Mouse (Mus musculus): Measurements from ENCODE around the gene Nme9.

The Nme9 gene

GRCm38 (mm10) chr9:99436182-99437030 lies 14.9 kb upstream of the Nme9 start:
- in situ Hi-C loops (cut with MboI, MseI) = no loop called here

GRCm38 (mm10) chr9:99437031-99437764 lies 14.1 kb upstream of the Nme9 start, which contains the start of gene Mras:
TSS of gene Mras (minus strand) at chr9:99437381.
- in situ Hi-C loops (cut with MboI, MseI) = no loop called here

GRCm38 (mm10) chr9:99437781-99438565 lies 13.3 kb upstream of the Nme9 start:
- in situ Hi-C loops (cut with MboI, MseI) = no loop called here

- in situ Hi-C loops (cut with MboI, MseI) = no loop called here
These were observed 12.2 kb upstream of the Nme9 start for GRCm38 (mm10) chr9:99439064-99439463.

- in situ Hi-C loops (cut with MboI, MseI) = no loop called here
These were observed 10.3 kb upstream of the Nme9 start for GRCm38 (mm10) chr9:99440941-99441340.

- in situ Hi-C loops (cut with MboI, MseI) = no loop called here
These were observed 9.4 kb upstream of the Nme9 start for GRCm38 (mm10) chr9:99441647-99442433.

- in situ Hi-C loops (cut with MboI, MseI) = no loop called here
These were observed 6.6 kb upstream of the Nme9 start for GRCm38 (mm10) chr9:99444590-99445178.

GRCm38 (mm10) chr9:99446259-99446658 lies 5.0 kb upstream of the Nme9 start:
- in situ Hi-C loops (cut with MboI, MseI) = no loop called here

GRCm38 (mm10) chr9:99447323-99447722 lies 4.0 kb upstream of the Nme9 start:
- in situ Hi-C loops (cut with MboI, MseI) = no loop called here

GRCm38 (mm10) chr9:99449886-99450647 lies 1.2 kb upstream of the Nme9 start:
- in situ Hi-C loops (cut with MboI, MseI) = no loop called here

- in situ Hi-C loops (cut with MboI, MseI) = no loop called here
These were observed 2.9 kb downstream of the Nme9 start for GRCm38 (mm10) chr9:99454211-99454610.

GRCm38 (mm10) chr9:99458529-99459208 lies 7.4 kb downstream of the Nme9 start:
- in situ Hi-C loops (cut with MboI, MseI) = no loop called here

- in situ Hi-C loops (cut with MboI, MseI) = no loop called here
These were observed 8.5 kb downstream of the Nme9 start for GRCm38 (mm10) chr9:99459730-99460129.

GRCm38 (mm10) chr9:99464876-99465275 lies 13.6 kb downstream of the Nme9 start:
- in situ Hi-C loops (cut with MboI, MseI) = no loop called here

GRCm38 (mm10) chr9:99468572-99468971 lies 17.3 kb downstream of the Nme9 start:
- in situ Hi-C loops (cut with MboI, MseI) = no loop called here

GRCm38 (mm10) chr9:99469681-99470273 lies 18.5 kb downstream of the Nme9 start:
- in situ Hi-C loops (cut with MboI, MseI) = loop anchor here (5.0 kb wide), 1 partner anchor 193 kb away; no protein-coding TSS in a partner anchor

GRCm38 (mm10) chr9:99470347-99471092 lies 19.2 kb downstream of the Nme9 start:
- in situ Hi-C loops (cut with MboI, MseI) = loop anchor here (5.0 kb wide), 1 partner anchor 192 kb away; no protein-coding TSS in a partner anchor

GRCm38 (mm10) chr9:99471334-99471733 lies 20.1 kb downstream of the Nme9 start:
- in situ Hi-C loops (cut with MboI, MseI) = loop anchor here (5.0 kb wide), 1 partner anchor 191 kb away; no protein-coding TSS in a partner anchor

Measured in regulatory T cell (primary cell).